Mouse (Mus musculus): ENCODE data around the gene H2al1h.
"Not testable (repeated sequence)": the region's sequence is repeated elsewhere in the genome, so short reads cannot be mapped to it uniquely, and the experiment has no call there.

GRCm38 (mm10) chrX:11324359-11324758, 3.1 kb downstream of the H2al1h start, which contains the start of gene H2al1i:
- TF ChIP-seq POLR2A (IDR thresholded peaks at IDR 0.05; ENCODE audit: borderline replicate concordance, insufficient read depth, low read length); CTCF (IDR thresholded peaks at IDR 0.05; ENCODE audit: borderline replicate concordance, insufficient read depth, low read depth, low read length): not testable (repeated sequence)
